Mouse (Mus musculus): ENCODE data around the gene Prr3. TPM values are rescaled to one million over a fixed set of nuclear protein-coding genes. Genes with fewer than 3 reads are reported as not detected.

Gene Prr3
- polyA plus RNA-seq, 1 experiment from 2014 or later, result 41.4 TPM

DNA sequence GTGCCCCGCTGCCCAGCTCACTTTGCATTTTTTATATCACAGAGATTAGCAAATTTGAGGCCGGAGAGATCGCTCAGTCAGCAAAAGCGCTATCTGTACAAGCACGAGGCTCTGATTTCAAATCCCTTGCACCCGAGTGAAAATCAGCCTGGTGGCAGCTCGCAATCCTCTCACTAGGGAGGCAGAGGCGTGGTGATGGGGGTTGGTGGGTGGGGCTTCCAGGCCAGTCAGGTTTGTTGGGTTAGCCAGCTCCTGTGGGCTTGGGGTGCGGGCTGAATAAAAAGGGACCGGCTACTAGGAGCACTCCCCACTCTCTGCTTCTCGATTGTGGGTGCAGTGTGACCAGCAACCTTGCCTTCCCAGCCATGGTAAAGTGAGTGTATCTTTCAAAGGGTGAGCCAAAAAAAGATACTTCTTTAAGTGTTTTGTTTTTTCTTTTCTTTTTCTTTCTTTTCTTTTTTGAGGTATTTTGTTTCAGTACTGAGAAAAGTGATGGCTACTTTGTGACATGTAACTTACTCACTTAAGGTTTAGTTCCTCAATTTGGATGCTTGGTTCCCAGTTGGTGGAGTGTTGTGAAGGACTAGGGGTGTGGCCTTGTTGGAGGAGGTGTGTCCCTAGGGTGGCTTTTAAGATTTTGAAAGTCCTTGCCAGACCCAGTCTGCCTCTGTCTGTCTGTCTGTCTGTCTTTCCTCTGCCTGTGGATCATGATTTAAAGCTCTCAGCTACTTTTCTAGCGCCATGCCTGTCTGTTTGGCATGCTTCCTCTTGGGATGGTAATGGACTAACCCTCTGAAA, 17.9 kb upstream of the Prr3 start:
- Histone ChIP-seq H3K4me3 (replicated peaks) (no peak overlapping the region), H3K36me3 (no peaks in the 10 kb centered on the region), H3K27me3 (no peaks in the 10 kb centered on the region), H3K9me3 (replicated peaks) (no peaks in the 10 kb centered on the region), H3K27ac (replicated peaks) (no peak overlapping the region), H3K4me1 (peaks cover 17% of the 10 kb centered on the region), H3K4me2 (replicated peaks) (no peak overlapping the region), H3K9ac (no peak overlapping the region)
- no peak for ATAC-seq (ENCODE audit: insufficient number of reproducible peaks, low FRiP score, low TSS enrichment, low read depth)
- WGBS, result 48% methylated on average over 12 of the region's 12 CpGs

DNA sequence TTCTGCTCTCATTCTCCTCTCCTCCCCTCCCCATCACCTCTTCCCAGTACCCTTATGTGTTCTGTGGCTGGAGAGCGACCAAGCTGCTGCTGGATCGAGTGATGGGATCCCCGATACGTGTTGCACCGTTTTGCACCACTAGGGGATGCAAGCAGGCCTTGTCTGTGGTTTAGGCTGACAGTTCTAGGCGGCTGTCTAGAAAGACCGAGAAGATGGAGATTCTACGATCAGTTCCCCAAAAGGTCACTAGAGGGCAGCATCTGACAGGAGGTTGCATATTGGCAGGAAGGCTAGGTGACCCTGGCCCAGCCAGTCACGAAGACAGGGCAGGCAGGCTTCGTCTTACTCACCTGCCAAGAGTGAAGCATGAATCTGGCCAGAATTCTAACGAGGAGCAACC, 16.9 kb upstream of the Prr3 start:
- Histone ChIP-seq H3K9me3 (replicated peaks) (no peaks in the 10 kb centered on the region), H3K27me3 (no peaks in the 10 kb centered on the region), H3K4me2 (replicated peaks) (no peak overlapping the region), H3K4me1 (peaks cover 17% of the 10 kb centered on the region), H3K27ac (replicated peaks) (no peak overlapping the region), H3K9ac (no peak overlapping the region), H3K36me3 (no peaks in the 10 kb centered on the region), H3K4me3 (replicated peaks) (no peak overlapping the region)
- ATAC-seq (ENCODE audit: insufficient number of reproducible peaks, low FRiP score, low TSS enrichment, low read depth), result peak; percentile 71
- WGBS, result 4% methylated on average over 11 of the region's 11 CpGs

DNA sequence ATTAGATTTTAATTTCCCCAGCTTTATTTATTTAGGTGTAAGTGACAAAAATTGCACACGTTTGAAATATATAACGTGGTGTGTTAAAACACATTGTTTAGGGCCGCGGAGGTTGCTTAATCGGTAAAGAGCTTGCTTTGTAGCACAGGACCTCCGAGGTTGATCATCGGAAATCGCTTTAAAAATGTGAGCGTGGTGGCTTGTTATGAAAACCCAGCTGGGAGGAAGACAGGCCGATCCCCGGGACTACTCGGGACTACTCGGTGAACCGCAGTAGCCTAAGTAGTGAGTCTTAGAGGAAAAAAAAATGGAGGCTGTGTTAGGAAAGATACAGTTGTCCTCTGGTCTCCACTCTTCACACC, 14.8 kb upstream of the Prr3 start:
- H3K4me3 ChIP-seq (replicated peaks), result peak overlapping the region; percentile 64
- peak overlapping the region; percentile 54 for H3K9ac ChIP-seq
- H3K4me1 ChIP-seq, result peaks cover 17% of the 10 kb centered on the region
- H3K27ac ChIP-seq (replicated peaks), result peak overlapping the region; percentile 75; the same call in 1 of the 2 replicates
- H3K27me3 ChIP-seq, result no peaks in the 10 kb centered on the region
- peak overlapping the region; percentile 62 for H3K4me2 ChIP-seq (replicated peaks)
- H3K9me3 ChIP-seq (replicated peaks), result no peaks in the 10 kb centered on the region
- H3K36me3 ChIP-seq, result no peaks in the 10 kb centered on the region
- 2% methylated on average over 14 of the region's 14 CpGs for WGBS
- no peak for ATAC-seq (ENCODE audit: insufficient number of reproducible peaks, low FRiP score, low TSS enrichment, low read depth)

DNA sequence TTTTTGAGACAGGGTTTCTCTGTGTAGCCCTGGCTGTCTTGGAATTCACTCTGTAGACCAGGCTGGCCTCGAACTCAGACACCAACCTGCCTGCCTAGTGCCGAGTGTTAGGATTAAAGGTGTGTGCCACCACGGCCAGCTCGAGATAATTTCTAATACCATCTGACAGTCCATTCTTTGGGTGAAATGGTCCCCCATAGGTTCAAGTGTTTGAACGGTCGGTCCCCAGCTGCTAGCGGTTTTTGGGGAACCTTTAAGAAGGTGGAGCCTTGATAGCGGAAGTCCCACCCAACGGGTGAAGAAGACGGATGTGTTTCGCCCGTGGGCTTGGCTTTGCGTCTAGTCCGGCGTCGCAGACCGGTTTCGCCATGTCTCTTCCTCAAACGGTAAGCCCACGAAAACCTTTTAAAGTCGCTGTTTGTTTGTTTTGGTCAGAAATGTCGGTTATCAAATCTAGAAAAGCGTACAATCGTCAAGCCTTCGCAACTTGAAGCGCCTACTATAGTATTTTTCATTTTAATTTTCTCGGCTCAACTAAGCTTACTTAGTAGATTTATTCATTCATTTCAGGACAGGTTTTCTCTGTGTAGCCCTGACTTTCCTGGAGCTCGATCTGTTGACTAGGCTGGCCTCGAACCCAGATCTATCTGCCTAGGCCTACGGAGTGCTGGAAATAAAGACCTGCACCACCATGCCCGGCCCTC, 14.3 kb upstream of the Prr3 start:
- 2% methylated on average over 31 of the region's 31 CpGs for WGBS
- Histone ChIP-seq H3K4me1 (peaks cover 17% of the 10 kb centered on the region), H3K27ac (replicated peaks) (peak overlapping the region; percentile 75), H3K4me2 (replicated peaks) (peak overlapping the region; percentile 62), H3K9ac (peak overlapping the region; percentile 54), H3K36me3 (peaks cover 5% of the 10 kb centered on the region), H3K4me3 (replicated peaks) (peak overlapping the region; percentile 64), H3K27me3 (no peaks in the 10 kb centered on the region), H3K9me3 (replicated peaks) (no peaks in the 10 kb centered on the region)
- peak; percentile 79 for ATAC-seq (ENCODE audit: insufficient number of reproducible peaks, low FRiP score, low TSS enrichment, low read depth)

DNA sequence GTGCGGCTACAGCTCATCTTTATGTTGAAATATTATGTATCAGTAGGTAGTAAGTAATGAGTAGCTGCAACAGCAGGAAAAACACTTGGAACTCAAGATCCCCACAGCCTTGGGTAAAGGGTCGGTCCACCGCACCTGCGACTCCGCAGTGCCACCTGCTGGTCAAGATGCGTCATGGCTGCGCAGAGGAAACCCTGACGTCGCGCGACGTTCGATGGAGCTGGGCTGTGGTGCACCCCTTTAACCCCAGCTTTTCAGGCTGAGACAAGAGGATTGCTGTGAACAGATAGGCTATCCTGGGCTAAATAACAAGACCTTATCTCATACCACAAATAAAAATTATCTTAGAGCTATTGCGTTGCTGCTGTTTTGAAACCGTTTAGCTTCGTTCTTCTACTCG, 13.6 kb upstream of the Prr3 start:
- Histone ChIP-seq H3K4me2 (replicated peaks) (peak overlapping the region; percentile 62), H3K9me3 (replicated peaks) (no peaks in the 10 kb centered on the region), H3K4me3 (replicated peaks) (peak overlapping the region; percentile 64), H3K4me1 (peaks cover 17% of the 10 kb centered on the region), H3K36me3 (peaks cover 11% of the 10 kb centered on the region), H3K27ac (replicated peaks) (no peak overlapping the region), H3K9ac (no peak overlapping the region), H3K27me3 (no peaks in the 10 kb centered on the region)
- ATAC-seq (ENCODE audit: insufficient number of reproducible peaks, low FRiP score, low TSS enrichment, low read depth), result peak; percentile 69
- WGBS, result 6% methylated on average over 17 of the region's 17 CpGs

DNA sequence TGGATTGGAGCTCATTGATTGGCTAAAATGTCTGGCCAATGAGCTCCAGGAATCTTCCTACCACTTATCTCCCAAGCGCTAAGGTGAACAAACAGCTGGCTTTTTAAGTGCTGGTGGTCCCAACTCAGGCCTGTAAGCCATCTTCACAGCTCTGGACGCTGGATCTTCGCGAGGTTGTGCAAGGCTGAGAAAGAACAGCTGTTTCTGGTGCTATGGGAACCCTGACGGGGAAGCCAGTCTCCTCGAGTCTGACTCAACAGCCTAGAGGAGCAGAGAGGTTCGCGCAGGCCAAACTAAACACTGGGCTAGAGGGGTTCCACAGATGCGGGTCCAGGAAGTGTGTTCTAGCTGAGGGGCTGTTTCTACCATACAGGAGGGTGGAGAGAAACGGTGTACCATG, 11.7 kb upstream of the Prr3 start:
- 43% methylated on average over 10 of the region's 10 CpGs for WGBS
- ATAC-seq (ENCODE audit: insufficient number of reproducible peaks, low FRiP score, low TSS enrichment, low read depth), result no peak
- Histone ChIP-seq H3K4me1 (peaks cover 9% of the 10 kb centered on the region), H3K27me3 (no peaks in the 10 kb centered on the region), H3K4me2 (replicated peaks) (no peak overlapping the region), H3K36me3 (peaks cover 29% of the 10 kb centered on the region), H3K4me3 (replicated peaks) (no peak overlapping the region), H3K9me3 (replicated peaks) (no peaks in the 10 kb centered on the region), H3K9ac (no peak overlapping the region), H3K27ac (replicated peaks) (no peak overlapping the region)

DNA sequence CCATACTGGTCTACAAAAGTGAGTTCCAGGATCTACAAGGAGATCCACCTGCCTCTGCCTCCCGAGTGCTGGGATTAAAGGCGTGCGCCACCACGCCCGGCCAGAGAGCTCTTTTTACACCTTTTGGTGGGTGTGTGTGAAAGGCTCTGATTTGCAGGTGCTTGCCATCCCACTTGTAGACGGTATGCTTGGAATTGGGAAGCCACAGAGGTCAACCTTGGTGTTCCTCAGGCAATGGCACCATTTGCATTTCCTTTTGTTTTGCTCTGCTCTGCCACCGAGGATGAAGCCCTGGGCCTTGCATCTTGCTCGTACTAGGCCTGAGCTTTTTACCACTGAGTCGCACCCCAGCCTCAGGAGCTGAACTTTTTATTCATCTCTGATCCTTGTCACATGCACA, 1.7 kb upstream of the Prr3 start:
- H3K4me1 ChIP-seq, result peaks cover 17% of the 10 kb centered on the region
- no peaks in the 10 kb centered on the region for H3K27me3 ChIP-seq
- no peaks in the 10 kb centered on the region for H3K9me3 ChIP-seq (replicated peaks)
- no peak overlapping the region for H3K9ac ChIP-seq
- no peak for ATAC-seq (ENCODE audit: insufficient number of reproducible peaks, low FRiP score, low TSS enrichment, low read depth)
- 0 out of 2 replicates have a peak overlapping the region, but pooled peaks have one; percentile 1 for H3K4me3 ChIP-seq (replicated peaks)
- H3K4me2 ChIP-seq (replicated peaks), result no peak overlapping the region
- no peak overlapping the region for H3K27ac ChIP-seq (replicated peaks)
- 85% methylated on average over 9 of the region's 9 CpGs for WGBS
- peaks cover 46% of the 10 kb centered on the region for H3K36me3 ChIP-seq

DNA sequence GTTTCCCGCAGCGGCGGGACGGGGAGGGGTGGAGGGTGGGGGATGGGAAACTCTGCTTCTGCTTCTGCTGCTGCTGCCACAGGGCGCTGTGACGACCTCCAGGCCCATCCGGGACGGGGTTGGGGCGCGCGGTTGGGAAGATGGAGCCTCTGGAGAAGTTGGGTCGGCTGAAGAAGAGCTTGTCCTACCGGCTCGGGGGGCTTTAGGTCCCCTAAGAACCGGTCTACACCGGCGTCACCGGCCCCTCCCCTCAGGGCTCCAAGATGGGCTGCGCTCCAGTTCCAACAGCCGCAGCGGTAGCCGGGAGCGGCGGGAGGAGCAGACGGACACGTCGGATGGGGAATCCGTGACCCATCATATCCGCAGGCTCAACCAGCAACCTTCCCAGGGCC, 323 bp upstream of the Prr3 start:
- ATAC-seq (ENCODE audit: insufficient number of reproducible peaks, low FRiP score, low TSS enrichment, low read depth), result 0 out of 2 replicates have a peak, but pooled peaks have one; percentile 6

DNA sequence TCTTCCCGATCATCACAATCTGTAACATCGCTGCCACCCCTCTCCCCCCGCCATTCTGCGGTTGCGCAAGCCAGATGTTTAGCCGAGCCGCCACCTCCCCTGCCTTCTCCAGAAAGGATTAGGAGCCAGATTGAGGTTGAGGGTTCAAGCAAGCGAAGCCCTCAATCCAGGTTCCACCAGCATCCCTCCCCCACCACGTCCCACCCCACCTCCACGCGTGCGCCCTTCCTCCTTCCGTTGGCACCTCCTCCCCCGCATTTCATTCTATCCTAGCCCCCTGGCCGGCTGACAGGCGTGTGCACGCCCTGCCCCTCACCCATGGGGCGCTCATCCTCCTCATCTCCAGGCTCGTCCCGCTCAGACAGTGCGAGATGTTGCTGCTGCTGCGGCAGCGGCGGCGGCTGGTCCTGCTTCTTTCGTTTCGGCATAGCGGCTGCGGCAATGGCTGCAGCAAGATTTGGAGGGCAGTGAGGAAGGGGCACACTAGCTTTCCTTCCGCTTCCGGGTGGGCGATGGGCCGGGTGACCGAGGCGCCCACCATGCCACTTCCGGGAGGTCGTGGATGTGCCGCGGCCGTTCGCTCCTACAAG, 1.1 kb downstream of the Prr3 start:
- Histone ChIP-seq H3K36me3 (peaks cover 41% of the 10 kb centered on the region), H3K4me2 (replicated peaks) (peak overlapping the region; percentile 77), H3K4me3 (replicated peaks) (peak overlapping the region; percentile 96), H3K4me1 (peaks cover 17% of the 10 kb centered on the region), H3K9ac (peak overlapping the region; percentile 74), H3K27me3 (no peaks in the 10 kb centered on the region), H3K27ac (replicated peaks) (peak overlapping the region; percentile 98), H3K9me3 (replicated peaks) (no peaks in the 10 kb centered on the region)
- peak; percentile 82 for ATAC-seq (ENCODE audit: insufficient number of reproducible peaks, low FRiP score, low TSS enrichment, low read depth)
- under 1% methylated on average over 41 of the region's 41 CpGs for WGBS

More for the DNA sequence above, 323 bp upstream of the Prr3 start:
- H3K4me2 ChIP-seq (replicated peaks), result peak overlapping the region; percentile 77
- peaks cover 17% of the 10 kb centered on the region for H3K4me1 ChIP-seq
- H3K9ac ChIP-seq, result peak overlapping the region; percentile 74
- H3K36me3 ChIP-seq, result peaks cover 39% of the 10 kb centered on the region
- H3K27ac ChIP-seq (replicated peaks), result peak overlapping the region; percentile 98
- no peaks in the 10 kb centered on the region for H3K27me3 ChIP-seq
- peak overlapping the region; percentile 96 for H3K4me3 ChIP-seq (replicated peaks)
- under 1% methylated on average over 29 of the region's 29 CpGs for WGBS
- H3K9me3 ChIP-seq (replicated peaks), result no peaks in the 10 kb centered on the region

DNA sequence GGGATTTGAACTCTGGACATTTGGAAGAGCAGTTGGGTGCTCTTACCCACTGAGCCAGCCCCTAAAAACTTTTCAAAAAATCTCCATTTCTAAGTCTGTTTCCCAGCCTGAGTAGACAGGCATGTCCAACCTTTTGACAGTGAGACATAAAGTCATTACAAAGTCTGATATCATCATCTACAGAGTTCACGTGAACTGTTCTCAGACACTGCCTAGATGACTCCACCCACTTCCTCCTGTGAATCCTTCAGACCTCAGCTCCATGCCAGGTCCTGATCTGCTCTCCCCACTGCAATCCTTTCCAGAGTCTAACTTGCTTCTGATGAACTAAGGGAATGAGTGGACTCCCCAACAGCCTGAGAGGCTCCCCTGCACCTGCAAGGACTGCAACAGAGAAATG, 7.9 kb downstream of the Prr3 start:
- no peak overlapping the region for H3K9ac ChIP-seq
- ATAC-seq (ENCODE audit: insufficient number of reproducible peaks, low FRiP score, low TSS enrichment, low read depth), result no peak
- WGBS, result 62% methylated on average over 1 of the region's 1 CpGs
- H3K27ac ChIP-seq (replicated peaks), result no peak overlapping the region
- H3K9me3 ChIP-seq (replicated peaks), result no peaks in the 10 kb centered on the region
- peaks cover 17% of the 10 kb centered on the region for H3K4me1 ChIP-seq
- no peak overlapping the region for H3K4me3 ChIP-seq (replicated peaks)
- H3K36me3 ChIP-seq, result peaks cover 32% of the 10 kb centered on the region
- no peak overlapping the region for H3K4me2 ChIP-seq (replicated peaks)
- no peaks in the 10 kb centered on the region for H3K27me3 ChIP-seq

Data from embryonic facial prominence, embryonic 15.5 days (tissue).